Mouse (Mus musculus): ENCODE results near the gene Lyrm9.

DNA sequence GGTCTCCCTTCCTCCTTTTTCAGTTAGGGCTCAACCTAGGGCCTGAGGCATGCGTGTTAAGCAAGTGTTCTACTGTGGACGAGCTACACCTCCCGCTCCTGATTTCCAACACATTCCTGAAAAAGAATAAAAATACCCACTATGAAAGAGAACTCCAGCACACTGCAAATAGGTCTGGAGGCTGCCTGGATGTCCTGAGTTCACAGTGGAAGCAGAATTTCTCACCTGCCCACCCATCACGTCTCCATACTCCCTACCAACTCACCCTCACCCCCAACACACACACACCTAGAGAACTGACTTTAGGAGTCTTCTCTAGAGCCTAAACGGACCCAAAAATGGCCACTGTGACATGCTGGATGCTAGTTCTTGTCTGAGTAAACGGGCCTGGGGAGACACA is 21.8 kb upstream of the Lyrm9 start:
- no peak for TF ChIP-seq CTCF (IDR thresholded peaks at IDR 0.05; ENCODE audit: low read depth, low read length)
- TF ChIP-seq EP300 (IDR thresholded peaks at IDR 0.05; ENCODE audit: insufficient read depth, low read depth, low read length) = no peak
- no peak for TF ChIP-seq POLR2A (IDR thresholded peaks at IDR 0.05; ENCODE audit: insufficient read depth, low read length)
